Mouse (Mus musculus) CH12.LX (cell line): ENCODE results near the gene Car2. TPM values are rescaled to one million over a fixed set of nuclear protein-coding genes. Genes with fewer than 3 reads are reported as not detected.

Experiments used
- DNase-seq: peaks from one replicate; pipeline ENCODE4 v3.0.0-alpha.2; 2013; ENCODE audit errors: extremely low read depth
- H3K27ac ChIP-seq: 2 replicates; pipeline ENCODE4 v1.5.1; 2012; ENCODE audit warnings: low read depth, mild to moderate bottlenecking, control low read depth, moderate library complexity; ENCODE audit not compliant: insufficient read depth
- H3K27me3 ChIP-seq: replicated peaks from 2 replicates; pipeline ENCODE3; 2012; ENCODE audit warnings: inconsistent platforms
- H3K36me3 ChIP-seq, 2 experiments: replicated peaks in 1 of 2; 2 replicates each; pipeline versions ENCODE3 to v1.6.1; 2012; ENCODE audit warnings: inconsistent platforms in 1 of 2, low read length in 1 of 2, mild to moderate bottlenecking in 1 of 2, mixed read lengths in 1 of 2, moderate library complexity in 1 of 2; ENCODE audit not compliant: control insufficient read depth in 1 of 2, insufficient read depth in 1 of 2
- H3K4me1 ChIP-seq, 2 experiments: 2 replicates each; pipeline ENCODE4 v1.6.1; 2012; ENCODE audit warnings: inconsistent platforms in 1 of 2, moderate library complexity in 1 of 2; ENCODE audit not compliant: insufficient read depth in 2 of 2, control insufficient read depth in 1 of 2
- H3K4me2 ChIP-seq: 2 replicates; pipeline ENCODE4 v1.6.1; 2012; ENCODE audit warnings: low read depth, mild to moderate bottlenecking, control low read depth; ENCODE audit not compliant: poor library complexity, insufficient read depth, severe bottlenecking
- H3K4me3 ChIP-seq, 3 experiments: fragments of 150-350 bp in 1 of 3; sonication (generic) in 1 of 3; replicated peaks in 1 of 3; 2 replicates each; pipeline versions ENCODE3 to v1.5.1; 2011 to 2012; ENCODE audit warnings: low read depth in 2 of 3, low read length in 2 of 3, mild to moderate bottlenecking in 2 of 3, moderate library complexity in 2 of 3, control low read depth in 1 of 3, improper control_type of control experiment in 1 of 3, inconsistent platforms in 1 of 3, mixed read lengths in 1 of 3; ENCODE audit not compliant: poor library complexity in 1 of 3
- H3K79me2 ChIP-seq: replicated peaks from 2 replicates; pipeline ENCODE4 v1.6.1; 2012; ENCODE audit warnings: mild to moderate bottlenecking, moderate library complexity; ENCODE audit not compliant: control insufficient read depth, poor library complexity, insufficient read depth, severe bottlenecking; ENCODE audit errors: extremely low read depth
- H3K9ac ChIP-seq: 2 replicates; pipeline ENCODE4 v1.6.1; 2012; ENCODE audit warnings: low read depth, mild to moderate bottlenecking, control low read depth, moderate library complexity; ENCODE audit not compliant: insufficient read depth
- H3K9me3 ChIP-seq: replicated peaks from 2 replicates; pipeline ENCODE3; 2012; ENCODE audit warnings: low read length, inconsistent platforms, mixed read lengths
- BHLHE40 ChIP-seq: IDR thresholded peaks from 2 replicates; pipeline ENCODE4 v1.6.1; 2011; ENCODE audit warnings: mild to moderate bottlenecking, low read depth, low read length, improper control_type of control experiment
- CHD1 ChIP-seq: IDR thresholded peaks from 2 replicates; pipeline ENCODE4 v1.6.1; 2012; ENCODE audit warnings: low read depth, low read length, improper control_type of control experiment, inconsistent platforms
- CTCF ChIP-seq, 2 experiments: IDR thresholded peaks in 1 of 2; conservative IDR thresholded peaks in 1 of 2; 2 replicates each; pipeline ENCODE4 v1.5.1; 2011 to 2012; ENCODE audit warnings: low read depth in 2 of 2, low read length in 2 of 2, improper control_type of control experiment in 1 of 2, inconsistent platforms in 1 of 2, mild to moderate bottlenecking in 1 of 2, moderate library complexity in 1 of 2
- ELF1 ChIP-seq: IDR thresholded peaks from 2 replicates; pipeline ENCODE4 v1.6.1; 2014; ENCODE audit warnings: low read depth, mild to moderate bottlenecking, inconsistent platforms, low read length, improper control_type of control experiment
- EP300 ChIP-seq: IDR thresholded peaks from 2 replicates; pipeline ENCODE4 v1.6.1; 2011; ENCODE audit warnings: low read length, improper control_type of control experiment
- ETS1 ChIP-seq: conservative IDR thresholded peaks from 2 replicates; pipeline ENCODE4 v1.6.1; 2012; ENCODE audit warnings: low read depth, mild to moderate bottlenecking, inconsistent platforms, low read length, improper control_type of control experiment, moderate library complexity
- GABPA ChIP-seq: IDR thresholded peaks from 2 replicates; pipeline ENCODE4 v1.6.1; 2012; ENCODE audit warnings: low read depth, low read length, improper control_type of control experiment, inconsistent platforms; ENCODE audit not compliant: insufficient replicate concordance
- HCFC1 ChIP-seq: IDR thresholded peaks from 2 replicates; pipeline ENCODE4 v1.6.1; 2012; ENCODE audit warnings: low read depth, mild to moderate bottlenecking, inconsistent platforms, low read length, improper control_type of control experiment
- IRF4 ChIP-seq: IDR thresholded peaks from 2 replicates; pipeline ENCODE4 v1.6.1; 2014; ENCODE audit warnings: low read depth, mild to moderate bottlenecking, inconsistent platforms, low read length, improper control_type of control experiment
- JUN ChIP-seq: IDR thresholded peaks from 2 replicates; pipeline ENCODE4 v1.6.1; 2011; ENCODE audit warnings: low read depth, mild to moderate bottlenecking, low read length, improper control_type of control experiment, moderate library complexity; ENCODE audit not compliant: insufficient read depth
- KAT2A ChIP-seq: IDR thresholded peaks from 2 replicates; pipeline ENCODE4 v1.6.1; 2012; ENCODE audit warnings: low read length, improper control_type of control experiment, inconsistent platforms; ENCODE audit not compliant: insufficient replicate concordance
- MAZ ChIP-seq: IDR thresholded peaks from 2 replicates; pipeline ENCODE4 v1.6.1; 2012; ENCODE audit warnings: low read depth, mild to moderate bottlenecking, inconsistent platforms, low read length, improper control_type of control experiment, moderate library complexity
- MEF2A ChIP-seq: IDR thresholded peaks from 2 replicates; pipeline ENCODE4 v1.6.1; 2014; ENCODE audit warnings: low read depth, mild to moderate bottlenecking, inconsistent platforms, low read length, improper control_type of control experiment, borderline replicate concordance
- MXI1 ChIP-seq: IDR thresholded peaks from 2 replicates; pipeline ENCODE4 v1.6.1; 2011; ENCODE audit warnings: mild to moderate bottlenecking, low read depth, low read length, improper control_type of control experiment
- MYC ChIP-seq: IDR thresholded peaks from 2 replicates; pipeline ENCODE4 v1.6.1; 2011; ENCODE audit warnings: low read depth, mild to moderate bottlenecking, improper control_type of control experiment, low read length
- NELFE ChIP-seq: IDR thresholded peaks from 2 replicates; pipeline ENCODE4 v1.6.1; 2011; ENCODE audit warnings: low read depth, low read length, improper control_type of control experiment
- NRF1 ChIP-seq: IDR thresholded peaks from 2 replicates; pipeline ENCODE4 v1.6.1; 2014; ENCODE audit warnings: low read depth, mild to moderate bottlenecking, inconsistent platforms, low read length, improper control_type of control experiment, moderate library complexity
- POLR2A ChIP-seq: IDR thresholded peaks from 2 replicates; pipeline ENCODE4 v1.6.1; 2011; ENCODE audit warnings: low read depth, mild to moderate bottlenecking, improper control_type of control experiment, low read length
- RCOR1 ChIP-seq: conservative IDR thresholded peaks from 2 replicates; pipeline ENCODE4 v1.6.1; 2012; ENCODE audit warnings: low read depth, mild to moderate bottlenecking, inconsistent platforms, low read length, improper control_type of control experiment
- TCF12 ChIP-seq: IDR thresholded peaks from 2 replicates; pipeline ENCODE4 v1.6.1; 2014; ENCODE audit warnings: low read depth, mild to moderate bottlenecking, inconsistent platforms, low read length, improper control_type of control experiment
- UBTF ChIP-seq: IDR thresholded peaks from 2 replicates; pipeline ENCODE4 v1.6.1; 2012; ENCODE audit warnings: low read depth, mild to moderate bottlenecking, inconsistent platforms, low read length, improper control_type of control experiment, moderate library complexity
- USF1 ChIP-seq: IDR thresholded peaks from 2 replicates; pipeline ENCODE4 v1.6.1; 2014; ENCODE audit warnings: low read depth, mild to moderate bottlenecking, inconsistent platforms, low read length, improper control_type of control experiment
- ZC3H11A ChIP-seq: IDR thresholded peaks from 2 replicates; pipeline ENCODE4 v1.6.1; 2012; ENCODE audit warnings: low read depth, mild to moderate bottlenecking, inconsistent platforms, low read length, improper control_type of control experiment
- dilution Hi-C: fragments of 300-500 bp; cut with MboI; formaldehyde crosslinking; loops from 2 replicates; pipeline ENCODE4 v1.14.3; 2020; ENCODE audit warnings: low sequenced_read_pairs; ENCODE audit not compliant: extremely low pct_unique_long_range_greater_than_20kb, extremely low pct_ligation_motif_present
- in situ Hi-C: fragments of 300-500 bp; cut with MboI; formaldehyde crosslinking; loops from 3 replicates; pipeline ENCODE4 v1.14.3; 2019; ENCODE audit warnings: low sequenced_read_pairs, low pct_ligation_motif_present, low pct_unique_long_range_greater_than_20kb, mixed read lengths
- polyA plus RNA-seq: library from polyadenylated mRNA; unstranded; fragments of >175 nt; gene quantifications from 2 replicates; pipeline ENCODE4 v1.2.1, GENCODE M21; 2012; ENCODE audit warnings: low read depth; ENCODE audit not compliant: insufficient read length
- total RNA-seq, 2 experiments: library from RNA; depleted of rRNA; stranded (reverse); fragments of 300-350 nt in 1 of 2; fragments of >200 nt in 1 of 2; gene quantifications; 2 replicates each; pipeline ENCODE4 v1.2.3; 2012 to 2014

Gene Car2
- total and polyA plus RNA-seq, 3 experiments = 0.16 TPM; not detected in 2

- TF ChIP-seq TCF12 = peak; percentile 27; the same call in 1 of the 2 replicates
- TF ChIP-seq NRF1 = no peak
- no peak for TF ChIP-seq UBTF
- 0 out of 2 replicates have a peak, but pooled peaks have one; percentile 54 for TF ChIP-seq RCOR1
- 0 out of 2 replicates have a peak, but pooled peaks have one; percentile 18 for TF ChIP-seq ETS1
- peak; percentile 45; the same call in 1 of the 2 replicates for TF ChIP-seq EP300
- TF ChIP-seq POLR2A = no peak
- 0 out of 2 replicates have a peak, but pooled peaks have one; percentile 6 for TF ChIP-seq ELF1
- TF ChIP-seq CTCF (conservative IDR thresholded peaks at IDR 0.05 in 1 of 2, IDR thresholded peaks at IDR 0.05 in 1 of 2; ENCODE audit: low read depth in 2 of 2, low read length in 2 of 2) = no peak
- peak; percentile 68; the same call in 1 of the 2 replicates for TF ChIP-seq CHD1
- peak; percentile 79 for TF ChIP-seq MEF2A
- no peak for TF ChIP-seq ZC3H11A
- TF ChIP-seq HCFC1 = no peak
- TF ChIP-seq JUN = 0 out of 2 replicates have a peak, but pooled peaks have one; percentile 4
- peak; percentile 34; the same call in 1 of the 2 replicates for TF ChIP-seq IRF4
- no peak for TF ChIP-seq NELFE
- H3K27ac ChIP-seq = no peak overlapping the region
- H3K4me2 ChIP-seq = 0 out of 2 replicates have a peak overlapping the region, but pooled peaks have one; percentile 2
- H3K4me1 ChIP-seq = peaks cover 13 to 40% of the 10 kb centered on the region in 2 experiments
- H3K9ac ChIP-seq = no peak overlapping the region
- no peaks in the 10 kb centered on the region for H3K27me3 ChIP-seq
- H3K9me3 ChIP-seq = no peaks in the 10 kb centered on the region
- dilution Hi-C loops (no loop called here), in situ Hi-C loops (loop anchor here (5.0 to 25.0 kb wide), 4 partner anchors 186 to 492 kb away; no protein-coding TSS in a partner anchor)
- no peaks in the 10 kb centered on the region for H3K36me3 ChIP-seq
- no peaks in the 10 kb centered on the region for H3K79me2 ChIP-seq
- peak; percentile 55 for DNase-seq
- H3K4me3 ChIP-seq = no peak overlapping the region
Observed at GRCm38 (mm10) chr3:14876325-14876918, 9.7 kb upstream of the Car2 start.

DNA sequence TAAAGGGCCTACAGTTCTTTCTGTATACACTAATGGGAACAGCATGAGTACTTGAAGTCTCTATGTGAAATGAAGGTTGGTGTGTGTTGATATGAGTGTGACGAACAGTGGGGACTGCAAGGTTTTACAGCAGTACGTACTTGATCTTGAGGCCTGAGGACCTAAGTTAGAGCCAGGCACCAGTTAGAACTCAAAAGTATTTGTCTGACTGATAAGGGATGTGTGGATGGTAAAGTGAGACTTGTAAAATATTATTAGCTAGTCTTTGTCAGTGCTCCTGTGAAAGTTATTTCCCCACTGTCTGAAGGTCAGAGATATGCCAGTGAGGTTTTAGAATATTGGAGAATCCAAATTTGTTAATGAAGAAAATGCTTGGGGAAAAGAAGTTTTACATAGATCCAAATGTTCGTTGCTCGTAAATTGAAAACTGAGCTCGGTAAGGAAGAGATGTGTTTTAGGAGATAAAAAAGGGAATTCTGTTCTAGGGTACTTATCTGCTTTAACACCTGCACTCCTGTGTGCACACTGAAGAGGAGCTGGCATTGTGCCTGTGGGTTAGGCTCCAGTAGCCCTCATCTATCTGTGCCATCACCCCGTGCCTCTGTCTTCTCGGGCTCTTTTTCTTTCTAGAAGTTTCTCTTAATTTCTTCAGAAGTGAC is 8.7 kb upstream of the Car2 start:
- Histone ChIP-seq H3K79me2 (no peaks in the 10 kb centered on the region), H3K4me1 (peaks cover 13 to 41% of the 10 kb centered on the region in 2 experiments), H3K9me3 (no peaks in the 10 kb centered on the region), H3K4me3 (no peak overlapping the region), H3K27ac (no peak overlapping the region), H3K27me3 (no peaks in the 10 kb centered on the region), H3K9ac (no peak overlapping the region), H3K36me3 (no peaks in the 10 kb centered on the region), H3K4me2 (no peak overlapping the region)
- dilution Hi-C loops (no loop called here), in situ Hi-C loops (loop anchor here (5.0 to 25.0 kb wide), 4 partner anchors 185 to 493 kb away; no protein-coding TSS in a partner anchor)
- TF ChIP-seq USF1 (no peak), GABPA (no peak), MXI1 (no peak), MAZ (no peak), MYC (no peak), BHLHE40 (no peak), KAT2A (no peak)
- no peak for DNase-seq
